Mouse (Mus musculus): ENCODE measurements around the gene Phtf2.

Phtf2 gene

DNA sequence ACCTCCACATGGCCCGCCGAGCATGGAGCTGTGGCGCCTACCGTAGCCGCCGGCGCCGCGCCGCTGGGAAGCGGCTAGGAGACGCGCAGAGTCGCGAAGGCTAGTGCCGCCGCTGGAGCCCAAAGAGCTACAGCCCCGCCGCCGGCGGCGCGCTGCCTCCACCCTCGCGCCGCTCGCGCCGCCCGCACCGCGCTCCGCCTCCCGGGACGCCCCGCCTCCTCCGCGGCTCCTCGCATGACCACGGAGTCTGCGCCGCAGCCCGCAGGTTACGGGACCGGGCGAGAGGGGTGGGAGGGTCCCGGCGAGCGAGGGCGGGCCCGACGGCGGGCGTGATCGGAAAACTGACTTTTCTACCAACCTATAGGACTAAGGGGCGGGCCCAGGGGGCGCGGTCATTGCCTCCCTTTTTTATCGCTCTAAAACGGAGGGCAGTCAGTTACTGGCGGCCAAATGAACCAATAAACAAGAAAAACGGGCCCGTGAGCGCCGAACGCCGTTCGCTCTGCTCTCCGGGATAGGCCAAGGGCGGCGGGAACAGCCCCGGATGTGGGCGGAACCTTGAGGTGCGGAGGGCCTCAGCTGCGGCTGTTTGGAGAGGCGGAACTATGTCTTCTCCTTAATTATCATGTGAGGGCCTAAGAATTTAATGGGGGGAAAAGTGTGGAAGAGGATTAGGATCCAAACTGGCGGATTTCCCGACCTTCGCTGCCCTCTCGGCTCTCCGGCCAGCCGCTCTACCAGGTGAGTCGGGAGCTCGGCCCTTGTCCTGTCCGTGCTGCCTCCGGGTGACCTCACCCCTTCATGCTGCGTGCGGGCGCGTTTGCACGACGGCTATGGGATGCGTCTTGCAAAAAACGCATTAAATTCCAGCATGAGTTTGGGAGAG, at the start of gene Phtf2, which contains the start of gene Tmem60:
Gene Phtf2 (minus strand): TSS at position 210 of the 886 bp plus-strand sequence.
Gene Tmem60 (plus strand): TSS at position 277 of the 886 bp plus-strand sequence.
- peak; percentile 99 for DNase-seq (ENCODE audit: extremely low spot score)

GRCm38 (mm10) chr5:20931300-20931699, 49.4 kb upstream of the Phtf2 start:
- DNase-seq (ENCODE audit: extremely low spot score) = no peak

- no peak for DNase-seq (ENCODE audit: extremely low spot score)
Measured at GRCm38 (mm10) chr5:20930430-20930829, 48.5 kb upstream of the Phtf2 start.

- DNase-seq (ENCODE audit: extremely low spot score) = no peak
Measured at GRCm38 (mm10) chr5:20929669-20930151, 47.8 kb upstream of the Phtf2 start.

- DNase-seq (ENCODE audit: extremely low spot score) = no peak
Measured at GRCm38 (mm10) chr5:20925451-20925850, 43.5 kb upstream of the Phtf2 start.

GRCm38 (mm10) chr5:20924608-20925007, 42.7 kb upstream of the Phtf2 start:
- DNase-seq (ENCODE audit: extremely low spot score) = no peak

- DNase-seq (ENCODE audit: extremely low spot score) = no peak
Measured at GRCm38 (mm10) chr5:20919566-20919965, 37.6 kb upstream of the Phtf2 start.

DNA sequence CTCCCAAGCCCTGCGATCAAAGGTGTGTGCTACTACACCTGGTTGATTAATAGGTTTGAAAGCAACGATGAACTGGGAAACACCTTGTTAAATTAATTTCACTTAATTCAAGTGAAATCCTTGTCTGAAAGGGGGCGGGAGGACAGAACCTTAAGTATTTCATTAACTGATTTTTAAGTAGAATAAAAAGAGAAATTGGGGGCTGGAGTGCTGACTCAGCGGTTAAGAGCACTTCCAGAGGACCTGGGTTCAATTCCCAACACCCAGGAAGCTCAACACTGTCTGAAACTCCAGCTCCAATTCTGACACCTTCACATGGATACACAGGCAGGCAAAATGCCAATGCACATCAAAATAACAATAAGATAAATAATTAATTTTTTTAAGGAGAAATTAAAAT, 37.0 kb upstream of the Phtf2 start:
- no peak for DNase-seq (ENCODE audit: extremely low spot score)

- peak; percentile 50 for DNase-seq (ENCODE audit: extremely low spot score)
Measured at GRCm38 (mm10) chr5:20913372-20914275, 31.7 kb upstream of the Phtf2 start.

GRCm38 (mm10) chr5:20911741-20912140, 29.8 kb upstream of the Phtf2 start:
- no peak for DNase-seq (ENCODE audit: extremely low spot score)

GRCm38 (mm10) chr5:20906191-20906590, 24.3 kb upstream of the Phtf2 start:
- no peak for DNase-seq (ENCODE audit: extremely low spot score)

GRCm38 (mm10) chr5:20905437-20905836, 23.5 kb upstream of the Phtf2 start:
- DNase-seq (ENCODE audit: extremely low spot score) = no peak

DNA sequence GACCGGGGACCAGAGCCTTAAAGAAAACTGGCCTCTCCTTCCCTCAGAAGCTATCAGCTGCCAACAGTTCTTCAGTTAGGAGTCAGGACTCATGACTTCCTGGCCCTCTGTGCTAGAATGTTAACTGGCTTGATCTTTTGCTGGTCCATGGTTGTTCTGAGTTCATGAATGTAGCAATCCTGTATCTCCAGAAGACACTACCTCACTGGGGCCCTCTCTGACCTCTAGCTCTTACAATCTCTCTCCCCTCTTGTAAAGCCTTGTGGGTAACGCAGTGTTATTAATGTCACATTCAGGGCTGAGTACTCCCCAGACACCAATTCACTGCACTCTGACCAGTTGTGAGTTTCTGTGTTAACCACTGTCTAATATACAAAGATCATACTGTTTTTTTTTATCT, 22.7 kb upstream of the Phtf2 start:
- no peak for DNase-seq (ENCODE audit: extremely low spot score)

DNA sequence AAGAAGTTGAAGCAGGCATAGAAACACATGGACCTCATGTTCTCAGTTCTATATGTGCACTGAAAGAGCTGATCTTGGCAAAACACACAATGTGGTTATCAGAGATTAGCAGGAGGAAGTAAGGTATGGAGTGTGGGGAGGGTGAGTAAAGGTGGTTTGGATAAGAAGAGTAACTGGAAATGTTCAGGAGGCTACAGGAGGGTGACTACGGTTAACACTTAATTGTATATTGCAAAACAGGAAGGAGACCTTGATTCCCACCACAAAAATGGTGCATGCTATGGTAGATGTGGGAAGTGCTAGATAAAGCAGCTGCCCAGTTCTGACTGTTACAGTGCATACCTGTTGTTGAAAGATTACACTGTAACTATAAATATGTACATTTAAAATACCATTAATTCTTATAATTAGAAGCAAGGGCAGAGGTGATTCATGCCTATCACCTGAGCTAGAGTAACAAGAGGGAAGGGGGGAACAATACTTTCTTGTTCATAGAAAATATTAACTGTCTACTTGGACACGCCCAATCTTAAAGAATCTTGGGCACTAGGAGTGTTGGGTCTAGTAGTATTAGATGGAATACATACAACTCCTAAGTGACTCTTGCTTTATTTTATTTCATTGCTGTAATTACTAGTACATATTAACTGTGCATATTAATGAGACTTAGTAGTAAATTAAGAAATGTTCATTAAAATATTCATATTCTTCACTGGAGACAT, 15.7 kb upstream of the Phtf2 start:
- DNase-seq (ENCODE audit: extremely low spot score) = no peak

DNA sequence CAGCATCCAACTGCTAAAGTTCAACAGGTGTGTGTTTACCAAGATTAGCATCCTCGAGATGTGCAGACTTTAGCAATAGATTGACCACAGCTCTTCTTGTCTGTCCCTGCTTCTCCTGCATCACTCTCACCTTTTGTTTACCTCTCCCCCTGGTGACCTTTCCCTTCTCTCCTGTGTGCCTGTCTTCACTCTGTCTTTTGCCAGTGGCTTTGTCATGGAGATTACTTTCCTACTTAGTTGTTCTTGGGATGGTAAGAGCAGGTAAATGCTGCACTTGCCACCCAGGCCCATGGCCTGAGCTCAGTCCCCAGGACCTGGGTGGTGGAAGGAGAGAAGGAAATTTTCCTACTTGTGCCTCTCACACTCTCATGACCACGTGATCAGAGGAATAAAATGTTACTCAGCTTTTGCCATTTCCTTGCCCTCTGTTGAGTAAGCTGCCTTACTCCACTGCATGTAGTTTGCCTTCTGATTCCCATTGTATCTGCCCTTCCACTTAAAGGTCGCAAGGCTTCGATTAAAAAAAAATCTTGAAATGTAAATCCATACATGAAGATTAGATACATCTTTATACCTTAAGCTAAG, 2.2 kb upstream of the Phtf2 start:
- DNase-seq (ENCODE audit: extremely low spot score) = no peak

DNA sequence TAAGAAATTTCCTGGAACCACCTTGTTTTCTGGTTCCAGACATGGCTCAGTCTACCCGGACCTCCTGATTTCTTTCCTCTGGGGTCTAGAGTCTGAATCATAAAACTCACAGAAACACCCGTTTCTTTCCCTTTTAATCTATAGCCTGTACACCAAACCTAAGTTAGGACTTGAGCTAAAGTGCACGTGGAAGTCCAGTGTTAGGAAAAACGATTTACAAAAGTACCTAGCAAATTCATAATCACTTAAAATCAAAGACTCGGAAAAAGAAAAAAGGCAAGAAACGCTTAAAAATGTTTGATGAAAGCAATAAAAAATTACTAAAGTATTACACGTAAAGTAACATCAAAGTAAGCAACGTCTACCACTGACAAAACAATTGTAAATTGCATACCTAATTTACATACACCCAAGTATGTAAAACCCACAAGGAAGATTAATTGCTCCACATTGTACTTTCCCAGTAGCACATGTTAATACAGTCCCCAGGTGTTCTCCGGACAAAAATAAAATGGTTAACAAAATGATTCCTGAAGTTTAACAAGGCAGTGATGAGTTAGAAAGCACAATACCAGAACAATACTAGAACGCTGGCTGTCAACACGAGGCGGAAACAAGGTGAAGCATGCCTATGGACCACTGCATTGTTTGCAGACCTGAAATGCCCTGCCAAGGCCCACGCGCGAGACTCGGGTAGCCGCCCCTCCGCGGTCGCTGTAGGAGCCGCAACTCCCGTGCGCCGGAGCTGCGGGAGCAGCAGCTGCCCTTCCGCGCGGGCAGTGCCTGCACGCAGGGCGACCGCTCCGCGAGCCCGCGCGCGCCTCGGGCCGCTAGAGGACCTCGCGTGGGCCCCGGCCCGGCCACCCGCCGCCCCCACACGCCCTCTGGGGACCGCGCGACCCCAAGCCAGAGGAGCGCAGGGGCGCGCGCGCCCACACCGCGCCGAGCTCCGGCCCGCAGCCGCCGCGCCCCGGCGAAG, 838 bp downstream of the Phtf2 start:
- DNase-seq (ENCODE audit: extremely low spot score) = peak; percentile 51

- DNase-seq (ENCODE audit: extremely low spot score) = no peak
Measured at GRCm38 (mm10) chr5:20880386-20880785, 1.5 kb downstream of the Phtf2 start.

DNA sequence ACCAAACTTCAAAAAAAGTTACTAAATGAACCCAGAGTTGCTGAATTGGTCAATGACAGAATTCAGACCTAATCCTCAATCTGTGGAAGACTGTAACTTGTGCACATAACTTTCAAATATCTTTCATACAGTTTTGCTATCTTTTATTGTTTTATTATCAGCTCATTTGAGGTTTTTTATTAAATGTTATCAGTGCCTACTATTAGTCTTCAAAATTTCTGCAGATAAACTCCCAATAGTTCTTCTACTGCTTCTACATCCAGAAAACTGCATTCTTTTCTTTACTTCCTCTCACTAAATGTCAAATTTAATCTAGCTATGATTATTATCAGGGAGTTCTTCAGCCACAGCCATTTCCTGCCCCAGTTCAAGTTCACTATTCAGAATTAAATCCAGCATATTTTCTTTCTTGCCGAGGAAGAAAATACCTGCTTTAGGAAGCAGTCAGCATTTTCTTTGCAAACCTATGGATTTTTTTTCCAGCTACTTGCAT, 4.9 kb downstream of the Phtf2 start:
- no peak for DNase-seq (ENCODE audit: extremely low spot score)

- no peak for DNase-seq (ENCODE audit: extremely low spot score)
Measured at GRCm38 (mm10) chr5:20873146-20873545, 8.8 kb downstream of the Phtf2 start.

DNA sequence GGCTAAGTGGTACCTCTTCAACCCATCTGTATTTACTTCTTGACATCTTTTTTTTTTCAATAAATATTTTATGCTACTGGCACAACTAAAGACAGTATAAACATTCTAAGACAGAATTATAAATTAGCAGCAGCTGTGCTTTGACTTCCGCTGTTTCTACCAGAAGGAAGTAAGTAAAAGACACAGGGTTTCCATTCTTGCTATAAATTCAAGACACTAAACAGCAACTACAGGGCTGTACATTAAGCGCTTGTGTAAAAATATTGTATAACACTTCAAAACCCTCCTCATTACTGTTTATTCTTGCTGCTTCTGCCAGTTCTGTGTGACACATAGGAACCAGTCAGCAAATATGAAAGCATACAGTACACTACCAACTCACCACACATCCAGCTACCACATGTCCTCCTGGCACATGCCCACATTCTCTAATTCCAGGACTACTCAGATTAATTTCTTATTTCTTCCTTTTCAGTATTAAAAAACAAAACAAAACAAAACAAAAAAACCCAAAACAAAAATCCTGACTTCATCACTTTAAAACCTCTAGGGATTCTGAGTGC, 16.6 kb downstream of the Phtf2 start:
- no peak for DNase-seq (ENCODE audit: extremely low spot score)
